Mouse (Mus musculus) neural tube, embryonic 10.5 days (tissue): ENCODE results near the gene Sft2d1.
"Not testable (repeated sequence)": the region's sequence is repeated elsewhere in the genome, so short reads cannot be mapped to it uniquely, and the experiment has no call there.

ENCODE experiments used
- DNase-seq: peaks from one replicate; pipeline ENCODE4 v3.0.0-alpha.2; 2017; ENCODE audit warnings: low spot score; ENCODE audit errors: extremely low spot score

The Sft2d1 gene

DNA sequence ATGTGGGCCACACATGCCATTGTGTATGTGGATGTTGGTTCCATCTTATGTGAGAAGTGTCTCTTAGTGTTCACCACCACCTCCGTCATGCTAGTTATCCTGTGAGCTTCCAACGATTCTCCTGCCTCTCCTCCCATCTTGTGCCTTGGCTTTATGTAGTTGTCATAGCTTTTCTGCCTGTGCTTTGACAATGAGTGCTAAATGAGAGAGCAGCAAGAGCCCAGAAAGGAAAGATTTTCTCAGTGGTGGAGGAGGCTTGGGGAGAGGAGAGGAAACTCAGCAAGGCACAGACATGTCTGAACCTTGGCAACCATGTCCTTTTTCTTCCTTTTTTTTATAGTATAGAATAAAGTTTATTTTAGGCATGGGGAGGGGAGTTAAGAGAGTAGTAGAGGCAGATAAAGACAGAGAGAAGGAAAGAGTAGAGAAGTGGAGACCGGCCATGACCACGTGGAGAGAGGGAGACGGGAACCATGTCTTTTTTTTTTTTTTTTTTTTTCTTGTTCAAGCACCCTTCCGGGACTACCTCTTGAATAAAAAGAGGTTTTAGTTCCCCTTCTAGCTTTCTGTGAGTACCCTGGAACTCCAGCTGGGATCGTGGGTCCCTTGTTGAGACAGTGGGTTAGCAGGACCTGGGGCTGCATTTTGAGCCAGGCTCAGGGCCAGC is 8.0 kb upstream of the Sft2d1 start:
- DNase-seq: no peak

DNA sequence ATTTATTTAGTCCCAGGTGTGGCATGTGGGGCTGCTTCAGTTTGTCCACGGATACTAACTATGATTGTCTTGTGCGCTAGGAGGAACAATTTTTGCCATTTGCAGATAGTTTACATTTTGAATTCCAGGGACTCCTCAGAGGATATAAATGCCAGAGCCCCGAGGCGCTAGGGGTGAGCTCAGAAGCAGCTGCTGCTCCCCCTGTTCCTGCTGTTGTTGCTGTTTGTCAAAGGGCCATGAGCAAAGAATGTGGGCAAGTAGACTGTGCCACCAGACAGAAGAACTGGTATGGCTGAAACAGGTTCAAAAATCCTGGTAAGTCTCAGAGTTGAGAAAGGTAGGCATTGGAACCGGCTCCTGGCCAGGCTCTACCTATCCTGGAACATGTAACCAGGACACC is 7.2 kb upstream of the Sft2d1 start:
- no peak for DNase-seq

DNA sequence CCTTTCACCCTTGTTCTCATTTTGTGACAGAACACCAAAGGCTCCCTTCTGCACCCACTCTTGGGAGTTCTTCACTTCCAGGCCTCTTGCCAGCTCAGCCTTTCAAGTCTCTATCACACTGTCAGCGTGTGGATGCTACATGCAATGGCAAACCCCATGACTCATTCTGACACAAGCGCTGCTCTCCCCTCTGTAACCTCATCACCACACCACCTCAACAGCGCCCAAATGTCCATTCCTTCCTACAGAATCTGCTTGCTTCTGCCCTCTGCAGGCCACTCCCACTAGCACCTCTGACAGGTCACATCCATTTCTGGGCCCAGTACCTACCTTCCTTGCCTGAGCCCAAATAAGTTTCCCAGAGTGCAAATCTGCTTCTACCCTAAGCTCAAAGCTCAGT is 5.1 kb upstream of the Sft2d1 start:
- DNase-seq: no peak

DNA sequence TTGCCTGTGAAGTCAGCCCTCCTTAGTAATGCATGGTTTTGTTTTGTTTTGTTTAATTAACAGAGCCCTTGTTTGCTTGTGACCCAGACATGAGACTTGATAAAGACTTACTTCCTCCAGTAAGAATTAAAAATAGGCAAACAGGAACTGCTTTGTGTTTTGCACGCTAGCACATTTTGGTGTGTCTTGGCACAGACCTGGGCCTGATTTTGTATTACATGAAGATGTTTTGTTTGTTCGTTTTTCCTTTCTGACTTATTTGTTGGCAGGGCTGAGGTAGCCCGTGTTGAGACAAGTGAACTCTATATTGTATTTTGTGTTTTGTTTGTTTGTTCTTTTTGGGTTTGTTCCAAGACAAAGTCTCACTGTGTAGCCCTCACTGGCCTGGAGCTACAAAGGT is 849 bp downstream of the Sft2d1 start:
- DNase-seq: no peak

DNA sequence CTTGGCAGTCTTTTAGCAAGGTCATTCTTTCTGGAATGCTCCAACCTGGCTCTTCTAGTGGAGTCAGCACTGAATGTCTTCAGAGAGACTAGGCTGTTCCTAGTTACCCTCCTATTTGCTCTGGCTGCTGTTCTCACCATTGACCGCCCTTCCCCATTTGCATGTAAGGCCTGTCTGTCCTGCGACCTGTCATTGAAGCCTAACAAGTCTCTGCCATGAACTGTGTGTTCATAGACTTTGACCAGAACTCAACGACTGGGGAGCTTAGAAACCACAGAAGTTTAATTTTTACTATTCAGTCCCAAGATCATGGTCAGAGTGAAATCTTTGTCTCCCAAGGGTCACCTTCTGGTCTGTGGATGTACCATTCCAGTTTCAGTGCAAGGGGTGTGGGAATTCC is 3.1 kb downstream of the Sft2d1 start:
- DNase-seq: no peak

DNA sequence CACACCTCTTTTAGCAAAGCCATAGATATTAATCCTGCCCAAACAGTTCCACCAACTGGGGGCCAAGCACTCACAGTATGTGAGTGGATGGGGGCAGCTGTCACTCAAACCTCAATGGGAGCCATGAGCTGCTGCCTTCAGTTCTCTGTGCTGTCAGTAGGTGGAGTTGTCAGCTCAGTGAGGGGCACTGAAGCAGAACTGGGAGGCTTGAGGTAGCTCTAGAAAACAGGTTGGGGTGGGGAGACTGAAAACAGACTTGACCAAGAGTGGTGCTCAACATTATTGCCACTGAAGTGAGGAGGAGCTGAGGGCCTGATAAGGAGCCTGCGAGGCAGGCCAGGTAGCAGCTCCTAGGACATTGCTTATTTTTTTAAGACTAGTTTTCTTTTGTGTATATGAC is 5.3 kb downstream of the Sft2d1 start:
- DNase-seq: no peak

DNA sequence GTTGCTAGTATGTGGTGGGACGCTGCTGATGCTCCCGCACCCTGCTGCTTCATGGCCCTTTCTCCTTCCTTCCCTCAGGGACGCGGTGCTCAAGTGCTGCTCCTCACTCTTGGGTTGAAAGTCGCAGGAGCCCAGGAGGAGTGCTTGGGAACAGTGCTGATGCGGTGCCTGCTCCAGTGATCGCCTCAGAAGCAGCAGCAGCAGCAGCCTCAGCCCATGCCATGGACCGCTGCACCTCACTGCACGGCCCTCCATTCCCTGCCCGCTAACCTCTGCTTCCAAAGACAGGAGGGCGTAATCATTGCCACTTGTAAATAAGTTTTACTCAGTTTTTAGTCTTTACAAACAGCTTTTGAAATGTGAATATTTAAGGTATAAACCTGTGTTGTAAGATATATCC is 16.0 kb downstream of the Sft2d1 start:
- not testable (repeated sequence) for DNase-seq

DNA sequence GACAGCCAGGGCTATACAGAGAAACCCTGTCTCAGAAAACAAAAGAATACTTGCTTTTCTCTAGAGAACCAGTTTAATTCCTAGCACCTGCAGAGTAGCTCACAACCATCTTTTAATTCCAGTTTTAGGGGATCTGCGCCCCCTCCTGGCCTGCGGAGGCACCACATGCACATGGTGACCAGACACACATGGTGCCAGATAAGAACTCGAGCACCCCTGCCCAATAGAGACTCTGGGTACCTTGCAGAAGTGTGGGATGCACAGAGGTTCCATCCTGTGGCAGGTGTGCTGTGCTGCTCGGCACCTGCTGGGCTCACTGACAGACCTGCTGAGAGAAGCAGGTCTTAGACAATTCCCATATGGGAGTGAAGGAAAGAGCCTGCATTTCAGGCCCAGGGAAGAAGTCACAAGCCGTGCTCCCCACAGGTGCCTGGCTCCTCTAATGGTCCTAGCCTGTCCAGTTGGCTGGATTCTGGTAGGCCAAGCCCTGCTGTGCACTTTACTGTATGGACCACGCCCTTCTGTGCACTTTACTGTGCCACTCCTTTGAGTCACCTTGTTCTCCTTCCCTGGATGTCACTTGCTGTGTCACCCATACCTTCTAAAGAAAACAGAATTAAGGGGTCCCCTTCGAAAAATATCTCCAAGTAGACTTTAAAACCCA is 17.7 kb downstream of the Sft2d1 start:
- DNase-seq: no peak

DNA sequence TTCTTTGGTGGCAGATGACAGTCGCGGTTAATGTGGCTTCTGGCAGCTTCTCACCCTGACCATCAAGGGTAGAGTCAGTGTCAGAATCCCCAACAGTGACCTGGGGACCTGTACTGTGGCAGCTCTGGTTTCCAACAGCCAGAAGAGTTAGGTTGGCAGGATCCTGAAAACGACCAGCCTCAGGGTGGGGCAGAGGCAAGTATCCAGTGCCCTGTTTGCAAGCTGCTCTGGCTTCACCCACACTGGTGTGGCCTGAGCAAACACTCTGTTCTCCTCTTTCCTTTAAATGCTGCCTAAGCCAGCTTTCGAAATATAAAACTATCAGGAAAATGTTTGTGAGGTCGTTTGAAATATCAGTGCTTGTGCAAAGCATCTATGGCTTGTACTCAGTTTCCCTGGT is 19.7 kb downstream of the Sft2d1 start:
- DNase-seq: no peak

DNA sequence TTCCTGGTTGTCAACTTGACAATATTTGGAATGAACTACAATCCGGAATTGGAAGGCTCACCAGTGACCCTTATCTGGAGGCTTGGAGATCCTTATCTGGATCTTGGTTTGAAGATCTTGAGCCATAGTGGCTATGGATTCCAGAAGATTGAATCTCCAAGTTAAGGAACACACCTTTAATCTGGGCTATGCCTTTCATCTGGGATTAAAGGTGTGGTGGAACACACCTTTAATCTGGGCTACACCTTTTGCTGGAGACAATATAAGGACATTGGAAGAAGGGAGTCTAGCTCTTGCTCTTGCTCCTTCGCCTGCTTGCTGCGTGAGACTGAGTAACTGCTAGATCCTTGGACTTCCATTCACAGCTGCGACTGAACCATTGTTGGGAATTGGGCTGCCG is 26.3 kb downstream of the Sft2d1 start, which contains the start of gene Prr18:
Gene Prr18, plus strand, starts transcription at position 301 of the 400 bp plus-strand sequence.
- not testable (repeated sequence) for DNase-seq

DNA sequence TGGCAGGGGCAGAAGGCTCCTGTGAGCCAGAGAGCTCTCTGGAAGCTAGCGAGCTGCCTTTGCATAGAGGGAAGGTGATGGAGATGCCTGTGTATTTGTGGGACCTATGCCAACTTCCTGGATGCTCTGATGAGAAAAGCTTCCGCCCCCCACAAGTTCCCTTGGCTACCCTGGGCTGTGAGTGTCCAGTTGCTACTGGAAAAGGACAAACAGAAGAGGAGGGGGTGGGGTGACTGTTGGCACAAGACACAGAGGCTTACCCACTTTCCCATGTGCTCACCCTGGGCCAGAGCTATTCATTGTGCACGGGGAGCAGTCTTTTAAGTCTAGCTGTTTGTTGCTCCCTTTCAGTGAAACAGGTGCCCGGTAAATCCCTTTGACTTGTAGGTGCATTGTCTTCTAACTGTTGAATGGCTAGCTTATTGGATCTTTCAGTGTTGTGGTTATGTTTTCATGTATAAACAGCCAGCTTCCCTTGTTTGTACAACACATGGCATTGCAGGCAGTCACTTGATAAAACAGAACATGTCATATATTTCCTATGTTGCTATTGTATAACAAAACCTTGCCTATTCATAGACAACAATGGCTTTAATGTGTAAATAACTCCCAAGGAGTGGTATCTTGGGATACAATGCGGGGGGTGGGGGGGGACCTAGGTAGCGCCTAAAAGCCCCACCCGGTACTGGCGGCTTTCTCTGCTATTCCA is 28.9 kb downstream of the Sft2d1 start:
- DNase-seq: no peak

DNA sequence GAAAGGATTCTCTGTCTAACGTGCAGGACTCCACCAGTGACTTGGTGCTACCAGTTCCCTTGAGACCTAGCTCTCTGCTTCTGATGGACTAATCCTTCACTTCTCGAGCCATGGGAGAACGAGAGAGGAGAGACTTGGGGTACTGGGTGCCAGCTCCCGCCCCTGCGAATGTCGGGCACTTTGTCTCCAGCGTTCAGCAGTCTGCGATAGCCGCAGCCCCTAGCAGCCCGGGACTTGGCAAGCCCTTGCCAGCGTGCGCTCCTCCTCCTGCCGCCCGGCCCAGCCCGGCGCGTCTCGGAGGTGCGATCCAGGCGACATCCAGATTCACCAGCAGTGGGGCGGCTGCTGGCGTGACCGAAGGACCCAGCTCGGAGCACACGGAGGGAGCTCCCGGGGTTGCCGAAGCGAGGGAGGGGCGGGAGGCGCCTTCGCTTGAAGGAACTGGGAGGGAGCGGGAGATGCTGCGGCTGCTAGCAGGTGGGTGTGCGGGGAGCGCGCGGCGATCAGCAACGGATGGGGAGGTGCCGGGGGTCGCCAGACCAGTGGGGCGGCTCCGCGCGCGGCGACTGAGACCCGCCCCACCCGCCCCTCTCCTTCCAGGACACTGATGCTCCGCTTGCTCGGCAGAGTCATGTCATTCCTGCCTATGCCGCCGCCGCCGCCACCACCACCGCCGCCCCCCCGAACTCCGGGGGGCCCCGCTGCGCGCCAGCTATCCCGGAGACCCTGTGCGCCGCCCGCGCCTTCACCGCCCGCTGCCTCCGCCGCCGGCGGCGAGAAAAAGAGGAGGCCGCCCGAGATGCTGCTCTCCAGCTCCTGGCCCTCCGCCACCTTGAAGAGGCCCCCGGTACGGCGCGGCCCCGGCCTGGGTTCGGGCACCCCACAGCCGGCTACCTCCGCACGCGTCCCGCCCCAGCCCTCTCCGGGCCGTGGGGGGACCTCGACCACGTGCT is 29.8 kb downstream of the Sft2d1 start:
- peak; percentile 56 for DNase-seq

DNA sequence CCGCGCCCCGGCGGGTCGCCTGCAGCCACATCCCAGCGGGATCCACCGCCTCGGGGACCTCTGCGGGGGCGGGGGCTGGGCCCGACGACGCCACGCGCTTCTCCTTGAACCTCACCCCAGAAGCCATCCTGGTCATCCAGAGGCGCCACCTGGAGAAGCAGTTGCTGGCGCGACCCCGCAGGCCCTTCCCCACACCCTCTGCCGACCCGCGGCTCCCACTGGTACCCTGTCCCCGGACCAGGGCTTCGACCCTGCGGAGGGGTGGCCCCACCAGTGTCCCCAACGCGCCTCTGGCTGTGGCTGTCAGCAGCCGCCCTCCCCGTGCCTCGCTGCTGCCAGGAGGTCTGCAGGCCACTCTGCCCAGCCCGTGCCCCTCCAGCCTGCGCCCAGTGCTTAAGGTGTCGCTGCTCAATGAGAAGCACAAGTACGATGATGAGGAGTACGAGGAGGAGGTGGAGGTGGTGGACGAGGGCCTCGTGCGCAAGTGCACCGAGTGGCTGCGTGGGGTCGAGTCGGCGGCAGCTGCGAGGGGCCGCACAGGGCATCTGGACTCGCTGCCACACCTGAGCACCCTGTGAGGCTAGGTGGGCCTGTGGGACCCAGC is 30.6 kb downstream of the Sft2d1 start:
- DNase-seq: no peak

DNA sequence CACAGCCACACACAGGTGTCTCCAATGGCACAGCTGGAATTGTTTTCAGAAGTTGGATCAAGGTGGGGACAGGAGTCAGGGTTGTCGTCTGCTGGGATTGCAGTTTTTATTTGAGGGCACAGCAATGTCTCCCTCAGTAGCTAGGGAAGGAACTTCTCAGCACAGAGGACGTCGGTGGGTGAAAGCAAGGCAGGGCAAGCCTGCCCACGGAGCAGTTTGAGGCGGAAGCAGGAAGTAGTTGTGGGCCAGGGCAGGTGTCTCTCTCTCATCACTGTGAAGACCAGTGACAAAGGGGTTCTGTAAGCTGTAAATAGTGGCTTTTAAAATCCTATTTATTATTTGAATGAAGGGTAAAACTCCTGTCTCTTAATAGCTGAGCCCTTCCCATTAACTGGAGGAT is 31.8 kb downstream of the Sft2d1 start:
- DNase-seq: no peak

DNA sequence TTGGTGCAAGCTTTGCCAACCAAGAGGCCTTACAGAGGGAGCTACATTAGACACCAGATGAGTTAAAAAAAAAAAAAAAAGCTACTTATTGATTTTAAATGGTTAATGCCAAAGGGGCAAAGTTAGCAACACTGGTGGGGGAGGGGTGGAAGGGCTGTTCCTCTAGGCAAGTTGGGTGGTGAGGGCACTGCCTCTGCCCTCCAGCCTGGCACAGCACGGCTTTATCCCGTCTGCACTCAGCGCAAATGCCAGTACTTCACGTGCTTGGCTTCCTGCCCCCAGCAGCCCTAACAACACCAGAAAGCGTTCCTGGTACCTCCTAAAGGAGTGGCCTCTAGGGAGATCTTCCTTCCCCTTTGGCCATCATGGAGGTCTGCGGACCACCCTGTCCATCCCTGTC is 32.5 kb downstream of the Sft2d1 start:
- no peak for DNase-seq

DNA sequence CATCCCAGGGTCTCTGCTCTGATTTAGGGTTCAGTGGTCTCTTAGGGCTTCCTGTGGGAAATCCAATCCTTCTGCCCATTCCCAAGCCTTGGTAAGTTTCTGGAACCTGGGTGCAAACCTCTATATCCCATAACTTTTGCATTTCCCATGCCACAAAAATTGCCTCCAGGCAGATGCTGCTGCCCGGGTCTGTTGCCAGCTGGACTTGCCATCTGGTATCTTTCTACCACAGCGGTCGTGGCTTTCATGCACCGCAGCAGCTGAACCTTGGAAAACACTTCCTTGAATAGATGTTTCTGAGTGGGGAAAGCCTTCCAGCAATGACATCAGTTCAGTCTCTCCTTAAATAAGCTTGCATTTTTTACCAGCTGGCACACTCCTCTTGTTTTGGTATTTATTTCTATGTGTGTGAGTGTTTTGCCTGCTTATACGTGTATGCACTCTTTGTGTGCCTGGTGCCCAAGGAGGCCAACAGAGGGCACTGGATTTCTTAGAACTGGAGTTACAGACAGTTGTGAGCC is 36.9 kb downstream of the Sft2d1 start:
- no peak for DNase-seq

DNA sequence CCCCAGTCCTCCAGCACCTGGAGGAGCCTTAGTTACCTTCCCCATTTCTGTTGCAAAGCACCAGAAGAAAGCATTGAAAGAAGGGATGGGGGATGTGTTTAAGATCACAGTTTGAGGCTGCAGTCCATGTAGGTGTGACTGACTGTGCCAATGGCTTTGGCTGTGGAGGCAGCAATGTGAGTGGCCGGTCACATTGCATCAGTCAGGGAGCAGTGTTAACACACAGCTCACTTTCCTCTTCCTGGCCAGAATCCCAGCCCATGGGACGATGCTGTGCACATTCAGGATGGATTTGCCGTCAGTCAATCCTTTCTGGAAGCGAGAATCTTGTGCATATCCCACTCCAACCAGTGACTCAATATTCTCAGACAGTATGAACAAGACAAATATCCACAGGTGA is 38.0 kb downstream of the Sft2d1 start:
- no peak for DNase-seq

DNA sequence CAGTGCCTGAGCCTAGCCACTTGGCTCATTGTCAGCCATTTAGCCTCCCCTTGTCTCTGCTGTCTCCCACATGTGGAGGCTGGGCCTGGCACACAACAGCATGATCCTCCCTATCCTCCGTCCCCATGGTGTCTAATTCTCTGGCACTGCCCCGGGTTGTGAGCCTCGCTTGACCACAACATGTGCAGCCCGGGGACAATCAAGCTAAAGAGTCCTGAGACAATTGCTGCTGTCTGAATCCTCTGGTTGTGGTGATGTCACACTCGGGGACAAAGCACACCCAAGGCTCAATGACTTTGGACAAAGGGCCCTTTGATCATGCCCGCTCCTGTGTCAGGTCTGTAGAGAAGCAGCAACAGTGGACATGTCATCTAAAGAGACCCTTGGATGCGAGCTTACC is 40.2 kb downstream of the Sft2d1 start:
- DNase-seq: no peak

DNA sequence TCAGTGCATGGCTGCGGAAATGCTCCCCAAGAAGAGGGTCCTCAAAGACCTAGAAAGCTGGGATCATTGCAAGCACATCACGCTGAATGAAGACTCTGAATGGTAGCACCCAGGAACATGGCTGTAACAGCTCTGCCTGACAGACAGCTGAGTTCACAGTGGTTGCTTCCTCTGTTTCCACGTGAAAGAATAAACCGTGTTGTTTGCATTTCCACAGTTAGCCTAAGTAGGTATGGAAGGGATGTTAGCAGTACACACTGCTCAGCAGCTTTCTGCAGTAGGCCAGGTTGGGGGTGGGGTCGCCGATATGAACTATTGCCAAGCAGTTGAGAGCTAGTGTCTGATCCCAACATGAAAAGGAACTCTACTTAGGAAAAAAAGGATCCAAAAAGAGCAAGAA is 44.8 kb downstream of the Sft2d1 start, which contains the start of gene T2:
Gene T2, plus strand, starts transcription at position 301 of the 400 bp plus-strand sequence.
- no peak for DNase-seq

DNA sequence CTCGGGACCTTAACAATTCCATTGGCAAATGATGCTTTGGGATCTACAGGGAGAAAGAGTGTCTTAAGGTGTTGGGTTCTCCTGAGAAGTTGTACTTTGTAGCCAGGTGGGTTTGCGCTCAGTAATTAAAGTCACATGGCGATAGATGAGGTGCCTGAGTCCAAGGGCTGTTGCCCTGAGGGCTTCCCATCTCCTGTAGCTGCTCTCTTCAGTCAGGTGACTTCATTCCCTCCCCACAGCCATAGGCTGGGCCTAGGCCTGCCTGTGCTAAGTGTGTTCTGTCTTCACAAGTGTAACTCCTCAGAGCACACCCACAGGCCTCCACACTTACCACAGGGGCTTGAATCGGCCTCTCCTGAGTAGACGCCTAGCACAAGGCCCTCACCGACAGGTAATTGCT is 46.6 kb downstream of the Sft2d1 start:
- DNase-seq: no peak

DNA sequence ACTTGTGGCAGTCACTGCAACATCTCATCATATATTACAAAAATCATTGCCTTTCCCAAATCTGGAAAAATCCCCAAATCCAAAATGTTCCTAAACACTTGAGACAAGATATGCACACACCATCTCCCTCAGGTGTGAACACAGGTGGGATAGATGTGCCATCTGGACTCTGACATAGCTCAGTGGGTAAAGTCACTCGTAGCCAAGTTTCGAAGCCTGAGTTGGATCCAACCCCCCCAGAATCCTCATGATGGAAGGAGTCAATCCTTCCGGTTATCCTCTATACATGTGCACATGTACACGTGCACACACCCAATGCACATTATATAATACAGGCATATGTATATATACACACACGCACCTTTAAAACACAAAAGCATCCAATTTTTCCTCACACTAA is 50.0 kb downstream of the Sft2d1 start:
- DNase-seq: no peak
